Mouse (Mus musculus) heart, embryonic 15.5 days (tissue): Measurements from ENCODE around the gene Nfasc. TPM values are rescaled to one million over a fixed set of nuclear protein-coding genes. Genes with fewer than 3 reads are reported as not detected.

Experiments
- ATAC-seq: fragments of 200-750 bp; cut with Nextera tagmentation; replicated peaks from 2 replicates; pipeline ENCODE4 v1.8.0; 2017; ENCODE audit warnings: low read depth, moderate TSS enrichment; ENCODE audit not compliant: insufficient number of reproducible peaks, insufficient read depth, low FRiP score
- H3K27ac ChIP-seq: fragments of 300-500 bp; sonication (generic); 2 replicates; pipeline ENCODE4 v1.5.1; 2015; ENCODE audit warnings: mild to moderate bottlenecking, inconsistent platforms
- H3K27me3 ChIP-seq: fragments of 300-500 bp; sonication (generic); 2 replicates; pipeline ENCODE4 v1.6.1; 2015; ENCODE audit warnings: inconsistent platforms
- H3K36me3 ChIP-seq: fragments of 300-500 bp; sonication (generic); 2 replicates; pipeline ENCODE4 v1.6.1; 2015; ENCODE audit warnings: mild to moderate bottlenecking, inconsistent platforms
- H3K4me1 ChIP-seq: fragments of 300-500 bp; sonication (generic); replicated peaks from 2 replicates; pipeline ENCODE4 v1.6.1; 2015; ENCODE audit warnings: inconsistent platforms
- H3K4me2 ChIP-seq: fragments of 300-500 bp; sonication (generic); 2 replicates; pipeline ENCODE4 v1.6.1; 2015; ENCODE audit warnings: inconsistent platforms, mild to moderate bottlenecking, moderate library complexity
- H3K4me3 ChIP-seq: fragments of 300-500 bp; sonication (generic); 2 replicates; pipeline ENCODE4 v1.5.1; 2015; ENCODE audit warnings: mild to moderate bottlenecking, inconsistent platforms
- H3K9ac ChIP-seq: fragments of 300-500 bp; sonication (generic); 2 replicates; pipeline ENCODE4 v1.6.1; 2015; ENCODE audit warnings: mild to moderate bottlenecking, inconsistent platforms
- H3K9me3 ChIP-seq: fragments of 300-500 bp; sonication (generic); replicated peaks from 2 replicates; pipeline ENCODE4 v1.6.1; 2016; ENCODE audit warnings: inconsistent platforms
- WGBS: fragments of 180-500 bp; shearing (Covaris S2); methylation state at CpG from one replicate; pipeline ENCODE4 v1.1.7; 2015; ENCODE audit warnings: mixed read lengths; 5-methylcytosine and 5-hydroxymethylcytosine counted together
- polyA plus RNA-seq: library from polyadenylated mRNA; unstranded; fragments of >200 nt; fragmentation: Nextera tagmentation; extraction: Ambion mirVana; gene quantifications from 2 replicates; pipeline ENCODE4 v1.2.1, GENCODE M21; 2015

Gene Nfasc
- polyA plus RNA-seq, 1 experiment from 2014 or later, result 0.28 TPM

DNA sequence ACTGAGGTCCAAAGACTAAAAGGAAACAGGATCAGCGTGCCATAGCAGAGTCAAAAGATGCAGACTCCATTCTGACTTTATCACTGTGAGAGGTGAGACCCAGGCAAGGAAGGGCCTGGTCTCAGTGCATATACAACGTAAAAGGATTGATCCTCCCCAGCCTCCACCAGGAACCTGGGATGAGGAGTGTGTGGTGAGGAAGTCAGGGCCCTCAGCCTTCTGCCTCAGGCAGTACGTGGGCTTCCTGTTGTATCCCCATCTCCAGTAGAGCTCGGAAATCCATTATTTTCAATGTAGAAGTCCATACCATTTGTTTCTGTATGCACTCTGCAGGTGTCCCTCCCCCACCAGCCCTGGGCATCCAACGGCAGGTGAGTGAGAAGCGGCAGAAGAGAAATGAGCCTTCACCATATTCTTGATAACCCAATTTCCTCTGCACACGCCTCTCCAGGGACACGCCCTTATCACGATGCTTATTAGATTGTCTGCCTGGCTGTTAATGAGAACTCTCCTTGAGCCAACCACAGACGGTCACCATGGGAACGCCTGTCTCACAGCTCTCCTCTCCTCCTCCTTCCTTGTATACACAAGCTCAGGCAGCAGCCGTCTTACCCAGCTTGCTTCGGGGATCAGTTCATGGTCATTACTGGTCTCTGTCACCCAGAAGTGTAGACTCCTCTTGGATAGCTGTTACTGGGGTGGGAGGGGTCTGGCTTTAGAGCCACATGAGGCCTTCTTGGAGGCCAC, 100.4 kb downstream of the Nfasc start:
- Histone ChIP-seq H3K4me1 (no peaks in the 10 kb centered on the region), H3K36me3 (no peaks in the 10 kb centered on the region), H3K9me3 (no peaks in the 10 kb centered on the region), H3K9ac (no peak overlapping the region), H3K4me3 (no peak overlapping the region), H3K27me3 (peaks cover 16% of the 10 kb centered on the region), H3K4me2 (no peak overlapping the region), H3K27ac (no peak overlapping the region)
- 53% methylated on average over 13 of the region's 13 CpGs for WGBS
- peak; percentile 58; the same call in 1 of the 2 replicates for ATAC-seq

- peaks cover 16% of the 10 kb centered on the region for H3K27me3 ChIP-seq
- WGBS, result 71% methylated on average over 6 of the region's 6 CpGs
These were observed 101.3 kb downstream of the Nfasc start for GRCm38 (mm10) chr1:132640256-132640655.

DNA sequence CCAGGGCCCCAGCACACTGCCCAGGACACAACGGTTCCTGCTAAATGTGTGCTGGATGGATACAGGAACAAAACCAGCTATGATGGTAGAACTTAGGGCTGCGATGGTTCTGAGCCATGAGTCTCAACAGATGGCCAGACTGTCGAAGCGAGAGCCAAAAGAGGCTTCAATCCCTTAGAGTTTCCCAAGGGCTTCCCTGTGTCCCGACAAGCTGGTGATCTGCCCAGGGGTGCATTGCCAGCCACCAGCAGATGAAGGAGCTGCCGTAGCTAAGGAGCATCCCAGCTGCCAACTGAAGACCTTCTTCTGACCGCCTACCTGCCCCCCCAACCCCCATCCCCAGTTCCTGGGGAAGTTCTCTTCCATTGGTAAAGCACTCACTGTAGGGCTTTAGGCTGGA, 104.3 kb downstream of the Nfasc start:
- 80% methylated on average over 7 of the region's 7 CpGs for WGBS
- no peak overlapping the region for H3K9ac ChIP-seq
- no peak overlapping the region for H3K4me3 ChIP-seq
- no peaks in the 10 kb centered on the region for H3K4me1 ChIP-seq
- no peaks in the 10 kb centered on the region for H3K36me3 ChIP-seq
- H3K4me2 ChIP-seq, result no peak overlapping the region
- no peaks in the 10 kb centered on the region for H3K9me3 ChIP-seq
- peaks cover 16% of the 10 kb centered on the region for H3K27me3 ChIP-seq
- ATAC-seq, result no peak
- no peak overlapping the region for H3K27ac ChIP-seq

More at GRCm38 (mm10) chr1:132640256-132640655, 101.3 kb downstream of the Nfasc start:
- Histone ChIP-seq H3K4me3 (no peak overlapping the region), H3K27ac (no peak overlapping the region), H3K9me3 (no peaks in the 10 kb centered on the region), H3K9ac (no peak overlapping the region), H3K4me2 (no peak overlapping the region), H3K36me3 (no peaks in the 10 kb centered on the region), H3K4me1 (no peaks in the 10 kb centered on the region)
- no peak for ATAC-seq

DNA sequence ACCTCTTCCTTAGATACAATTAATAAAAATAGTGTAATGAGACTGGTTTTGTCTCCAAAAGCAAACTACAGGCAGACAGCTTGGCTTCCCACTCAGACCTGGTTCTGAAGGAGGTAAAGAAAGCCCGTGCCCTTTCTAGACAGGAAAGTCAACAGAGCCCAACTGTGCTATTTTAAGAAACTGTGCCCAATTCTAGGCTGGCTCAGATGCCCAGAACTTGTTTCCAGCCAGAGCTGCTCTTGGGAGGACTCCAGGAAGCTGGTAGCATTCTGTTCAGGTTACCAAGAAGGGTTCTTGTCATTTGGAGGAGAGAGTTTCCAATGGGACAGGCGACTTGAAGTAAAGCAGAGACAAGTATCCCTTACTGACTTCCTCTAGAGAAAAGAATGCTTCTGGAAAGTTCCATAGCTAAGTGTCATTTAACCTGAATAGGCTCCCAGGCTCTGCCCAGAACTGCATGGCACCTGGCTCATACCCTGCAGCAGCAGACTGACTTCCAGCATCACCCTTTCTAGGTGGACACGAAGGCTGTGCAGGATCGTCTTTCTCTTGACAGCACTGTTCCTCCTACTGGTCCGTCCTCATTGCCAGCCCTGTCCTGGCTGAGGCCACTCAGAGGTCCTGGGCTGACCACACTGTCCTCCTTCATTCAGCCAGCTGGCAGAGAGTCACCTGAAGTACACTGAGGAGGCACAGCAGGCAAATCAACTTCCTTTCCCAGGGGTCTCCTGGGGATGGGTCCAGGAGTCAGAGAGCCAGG, 111.8 kb downstream of the Nfasc start:
- Histone ChIP-seq H3K9ac (no peak overlapping the region), H3K4me2 (no peak overlapping the region), H3K27ac (no peak overlapping the region), H3K27me3 (0 out of 2 replicates have a peak, but pooled peaks cover 6% of the 10 kb centered on the region), H3K9me3 (no peaks in the 10 kb centered on the region), H3K4me1 (peaks cover 10% of the 10 kb centered on the region; the same call in 1 of the 2 replicates), H3K4me3 (no peak overlapping the region), H3K36me3 (no peaks in the 10 kb centered on the region)
- no peak for ATAC-seq
- WGBS, result 56% methylated on average over 5 of the region's 5 CpGs

GRCm38 (mm10) chr1:132628599-132628998, 113.0 kb downstream of the Nfasc start:
- H3K4me1 ChIP-seq, result peaks cover 11% of the 10 kb centered on the region; the same call in 1 of the 2 replicates
- H3K36me3 ChIP-seq, result no peaks in the 10 kb centered on the region
- H3K9ac ChIP-seq, result no peak overlapping the region
- no peak overlapping the region for H3K4me2 ChIP-seq
- H3K4me3 ChIP-seq, result no peak overlapping the region
- H3K9me3 ChIP-seq, result no peaks in the 10 kb centered on the region
- ATAC-seq, result no peak
- H3K27ac ChIP-seq, result no peak overlapping the region
- WGBS, result 55% methylated on average over 3 of the region's 3 CpGs
- 0 out of 2 replicates have a peak, but pooled peaks cover 6% of the 10 kb centered on the region for H3K27me3 ChIP-seq

GRCm38 (mm10) chr1:132628183-132628582, 113.4 kb downstream of the Nfasc start:
- Histone ChIP-seq H3K4me2 (no peak overlapping the region), H3K27ac (no peak overlapping the region), H3K9me3 (no peaks in the 10 kb centered on the region), H3K4me3 (no peak overlapping the region), H3K36me3 (no peaks in the 10 kb centered on the region), H3K9ac (no peak overlapping the region), H3K27me3 (0 out of 2 replicates have a peak, but pooled peaks cover 6% of the 10 kb centered on the region), H3K4me1 (peaks cover 11% of the 10 kb centered on the region; the same call in 1 of the 2 replicates)
- no peak for ATAC-seq
- WGBS, result 89% methylated on average over 8 of the region's 8 CpGs

DNA sequence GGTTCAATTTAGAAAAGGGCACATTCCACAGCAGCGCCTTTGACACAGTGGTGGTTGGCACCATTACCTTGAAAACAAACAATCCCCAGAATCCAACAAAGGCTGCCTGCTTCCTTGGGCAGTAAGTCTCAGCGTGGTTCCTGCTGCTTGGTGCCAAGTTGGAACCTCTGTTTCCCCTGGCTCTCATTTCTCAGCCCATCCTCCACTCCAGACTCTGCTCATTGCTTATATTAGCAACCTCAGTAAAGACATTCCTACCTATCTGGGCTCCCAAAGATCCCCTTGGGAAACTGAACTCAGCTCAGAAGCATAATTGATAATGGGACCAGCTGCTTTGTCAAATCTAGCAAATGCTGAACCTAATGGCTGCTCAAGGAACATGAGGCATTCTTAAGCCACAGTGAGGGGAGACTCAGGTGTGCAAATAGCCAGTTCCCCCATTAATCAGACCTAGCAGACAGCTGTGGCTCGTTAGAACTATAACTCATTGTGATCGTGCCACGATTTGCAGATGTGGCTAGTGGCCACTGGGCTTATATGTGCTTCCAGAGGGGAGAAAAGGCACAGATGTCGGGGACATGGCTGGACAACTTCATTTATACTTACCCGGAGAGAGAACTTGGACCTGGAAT, 115.4 kb downstream of the Nfasc start:
- no peaks in the 10 kb centered on the region for H3K9me3 ChIP-seq
- H3K36me3 ChIP-seq, result no peaks in the 10 kb centered on the region
- ATAC-seq, result no peak

DNA sequence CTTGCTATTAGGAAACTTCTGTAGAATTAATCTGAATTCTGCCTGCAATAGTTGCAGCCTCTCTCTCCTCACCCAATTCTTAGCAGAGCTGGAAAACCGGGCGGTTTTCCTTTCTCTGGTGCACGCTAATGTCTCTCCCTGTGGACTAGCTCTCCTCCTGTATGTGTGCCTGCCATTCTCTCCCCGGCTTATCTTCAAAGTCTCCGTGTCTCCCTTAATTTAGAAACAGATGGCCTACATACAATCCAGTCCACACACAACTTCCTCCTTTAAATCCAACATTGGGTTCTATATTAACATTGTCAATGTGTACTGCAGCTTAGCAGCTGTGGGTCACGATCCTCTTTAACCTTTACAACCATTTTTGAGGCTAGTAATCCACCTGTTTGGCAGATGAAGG, 116.6 kb downstream of the Nfasc start:
- 40% methylated on average over 6 of the region's 6 CpGs for WGBS
- peaks cover 9% of the 10 kb centered on the region; the same call in 1 of the 2 replicates for H3K4me1 ChIP-seq
- H3K9me3 ChIP-seq, result no peaks in the 10 kb centered on the region
- no peak overlapping the region for H3K9ac ChIP-seq
- no peak for ATAC-seq
- H3K27me3 ChIP-seq, result 0 out of 2 replicates have a peak, but pooled peaks cover 3% of the 10 kb centered on the region
- H3K27ac ChIP-seq, result no peak overlapping the region
- H3K4me2 ChIP-seq, result no peak overlapping the region
- H3K4me3 ChIP-seq, result no peak overlapping the region
- H3K36me3 ChIP-seq, result no peaks in the 10 kb centered on the region

More for the DNA sequence above, 115.4 kb downstream of the Nfasc start:
- Histone ChIP-seq H3K27ac (no peak overlapping the region), H3K4me3 (no peak overlapping the region), H3K4me2 (no peak overlapping the region), H3K27me3 (0 out of 2 replicates have a peak, but pooled peaks cover 3% of the 10 kb centered on the region), H3K9ac (no peak overlapping the region), H3K4me1 (peaks cover 11% of the 10 kb centered on the region; the same call in 1 of the 2 replicates)
- WGBS, result 74% methylated on average over 7 of the region's 7 CpGs

DNA sequence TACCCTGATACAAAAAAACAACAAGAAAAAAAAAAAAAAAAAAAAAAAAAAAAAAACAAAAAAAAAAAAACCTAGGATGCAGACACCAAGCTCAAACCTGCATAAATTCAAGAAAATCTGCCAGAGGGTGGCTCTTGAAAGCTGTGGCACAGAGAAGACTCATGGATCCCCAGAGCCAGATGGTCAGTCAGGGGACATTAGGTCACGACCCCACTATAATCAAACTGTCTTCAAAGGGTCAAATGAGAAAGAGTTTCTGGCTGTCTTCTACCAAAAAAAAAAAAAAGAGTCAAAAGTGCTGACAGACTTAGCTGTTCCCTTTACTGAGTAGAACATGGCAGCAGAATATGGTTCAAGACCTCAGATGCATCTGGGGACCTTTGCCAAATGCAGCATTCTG, 117.1 kb downstream of the Nfasc start:
- no peak overlapping the region for H3K27ac ChIP-seq
- no peak for ATAC-seq
- no peaks in the 10 kb centered on the region for H3K36me3 ChIP-seq
- H3K9ac ChIP-seq, result no peak overlapping the region
- no peak overlapping the region for H3K4me2 ChIP-seq
- peaks cover 4% of the 10 kb centered on the region; the same call in 1 of the 2 replicates for H3K4me1 ChIP-seq
- no peak overlapping the region for H3K4me3 ChIP-seq
- WGBS, result 64% methylated on average over 1 of the region's 1 CpGs
- H3K27me3 ChIP-seq, result peaks cover 4% of the 10 kb centered on the region
- no peaks in the 10 kb centered on the region for H3K9me3 ChIP-seq

- no peak for ATAC-seq
- H3K4me3 ChIP-seq, result no peak overlapping the region
- H3K9ac ChIP-seq, result no peak overlapping the region
- H3K9me3 ChIP-seq, result no peaks in the 10 kb centered on the region
- peaks cover 4% of the 10 kb centered on the region; the same call in 1 of the 2 replicates for H3K4me1 ChIP-seq
- 52% methylated on average over 14 of the region's 14 CpGs for WGBS
- H3K36me3 ChIP-seq, result no peaks in the 10 kb centered on the region
- H3K27me3 ChIP-seq, result peaks cover 7% of the 10 kb centered on the region
- H3K4me2 ChIP-seq, result no peak overlapping the region
- H3K27ac ChIP-seq, result no peak overlapping the region
These were observed 117.8 kb downstream of the Nfasc start for GRCm38 (mm10) chr1:132623641-132624336.
